9 mouse cellular contexts compared by ENCODE assay signal in genomic region chr3:127827123-127827522, GRCm38 (mm10). TPM values are rescaled to one million over a fixed set of nuclear protein-coding genes. Genes with fewer than 3 reads are reported as not detected.
DNase-seq lines count a peak whose midpoint lies in the region; ATAC-seq and TF ChIP-seq lines count a peak whose summit lies in the region.
"Had no signal": no experiment of that assay in that cellular context is flagged by ENCODE, and none has a peak within 500 bp of the region (broad histone marks: within the 10 kb centered on the region; RNA-seq: fewer than 3 reads in every experiment).

No protein-coding gene starts in this region.

- no peak for TF ChIP-seq EP300 in liver, embryonic 14.5 days (IDR thresholded peaks at IDR 0.05; ENCODE audit: low read depth)

- H3K4me3 ChIP-seq in liver, embryonic 14.5 days (ENCODE audit: insufficient read depth in 1 of 2, low read depth in 2 of 2, low read length in 2 of 2) = no peak overlapping the region
- H3K4me3 ChIP-seq in hindbrain, embryonic 11.5 days (ENCODE audit: low read depth, low read length) = no peak overlapping the region
- H3K4me3 ChIP-seq in stomach, embryonic 14.5 days (ENCODE audit: low read depth, low read length) = no peak overlapping the region

- no peak overlapping the region for H3K4me2 ChIP-seq in liver, embryonic 14.5 days (ENCODE audit: low read depth)
- H3K4me2 ChIP-seq in hindbrain, embryonic 11.5 days (replicated peaks; ENCODE audit: low read depth, low read length) = no peak overlapping the region
- 0 out of 2 replicates have a peak overlapping the region, but pooled peaks have one; percentile 2 for H3K4me2 ChIP-seq in stomach, embryonic 14.5 days (replicated peaks; ENCODE audit: low read depth, low read length)

- no peak overlapping the region for H3K27ac ChIP-seq in liver, embryonic 14.5 days
- no peak overlapping the region for H3K27ac ChIP-seq in hindbrain, embryonic 11.5 days (ENCODE audit: low read depth, low read length)
- H3K27ac ChIP-seq in stomach, embryonic 14.5 days (ENCODE audit: low read length) = peak overlapping the region; percentile 40; the same call in 1 of the 2 replicates

- intact Hi-C loops in gastrocnemius, postnatal 14 days (cut with DNase I; ENCODE audit: low total_unique reads) = no loop called here

- TF ChIP-seq CTCF in liver, embryonic 14.5 days (IDR thresholded peaks at IDR 0.05; ENCODE audit: low read depth) = no peak

- no peaks in the 10 kb centered on the region; a peak in 2 of 4 replicates for H3K4me1 ChIP-seq in liver, embryonic 14.5 days (replicated peaks; ENCODE audit: control insufficient read depth in 2 of 2, insufficient read depth in 2 of 2, low read length in 1 of 2)
- no peaks in the 10 kb centered on the region for H3K4me1 ChIP-seq in hindbrain, embryonic 11.5 days (replicated peaks; ENCODE audit: control insufficient read depth, insufficient read depth, low read length)
- H3K4me1 ChIP-seq in stomach, embryonic 14.5 days (ENCODE audit: control insufficient read depth, insufficient read depth, low read length) = peaks cover 22% of the 10 kb centered on the region

- H3K36me3 ChIP-seq in liver, embryonic 14.5 days (replicated peaks; ENCODE audit: control insufficient read depth, insufficient read depth, low read depth) = peaks cover 3% of the 10 kb centered on the region; the same call in 1 of the 2 replicates
- H3K36me3 ChIP-seq in hindbrain, embryonic 11.5 days (ENCODE audit: control insufficient read depth, insufficient read depth, low read length) = no peaks in the 10 kb centered on the region
- H3K36me3 ChIP-seq in stomach, embryonic 14.5 days (ENCODE audit: control insufficient read depth, insufficient read depth, low read length) = no peaks in the 10 kb centered on the region

- H3K9me3 ChIP-seq in liver, embryonic 14.5 days (ENCODE audit: control insufficient read depth, low read length) = no peaks in the 10 kb centered on the region
- no peaks in the 10 kb centered on the region for H3K9me3 ChIP-seq in hindbrain, embryonic 11.5 days (ENCODE audit: control insufficient read depth, low read length)
- H3K9me3 ChIP-seq in stomach, embryonic 14.5 days (ENCODE audit: control insufficient read depth, low read depth, low read length) = no peaks in the 10 kb centered on the region

- DNase-seq in liver, embryonic 14.5 days (ENCODE audit: low read depth in 3 of 3, low spot score in 3 of 3) = no peak
- no peak for DNase-seq in liver
- DNase-seq in hindbrain, embryonic 11.5 days (ENCODE audit: low spot score) = peak; percentile 35
- DNase-seq in kidney, postnatal 14 days = peak; percentile 70
- no peak for DNase-seq in gastrocnemius, postnatal 14 days
- DNase-seq in spleen, adult 12 weeks (ENCODE audit: low spot score) = no peak
- DNase-seq in adrenal gland, postnatal 4 days (ENCODE audit: low spot score in 2 of 2) = no peak
- DNase-seq: thymus, adult 2 months had no signal

- WGBS in liver, embryonic 14.5 days (ENCODE audit: insufficient replicate concordance) = 64% methylated on average over 7 of the region's 7 CpGs
- 50% methylated on average over 7 of the region's 7 CpGs for WGBS in hindbrain, embryonic 11.5 days
- 21% methylated on average over 7 of the region's 7 CpGs for WGBS in stomach, embryonic 14.5 days

- no peak overlapping the region for H3K9ac ChIP-seq in liver, embryonic 14.5 days (replicated peaks)
- H3K9ac ChIP-seq in hindbrain, embryonic 11.5 days (ENCODE audit: low read depth, low read length) = no peak overlapping the region
- H3K9ac ChIP-seq in stomach, embryonic 14.5 days (replicated peaks; ENCODE audit: low read depth, low read length) = no peak overlapping the region

- no peaks in the 10 kb centered on the region for H3K27me3 ChIP-seq in liver, embryonic 14.5 days (ENCODE audit: control insufficient read depth, insufficient read depth, low read length)
- H3K27me3 ChIP-seq in hindbrain, embryonic 11.5 days (ENCODE audit: control insufficient read depth, insufficient read depth, low read length) = no peaks in the 10 kb centered on the region
- H3K27me3 ChIP-seq in stomach, embryonic 14.5 days (ENCODE audit: control insufficient read depth, insufficient read depth, low read length) = no peaks in the 10 kb centered on the region

- 0 out of 2 replicates have a peak, but pooled peaks have one; percentile 26 for ATAC-seq in liver, embryonic 14.5 days (ENCODE audit: insufficient read depth)
- no peak for ATAC-seq in hindbrain, embryonic 11.5 days (ENCODE audit: low FRiP score)
- ATAC-seq in stomach, embryonic 14.5 days (ENCODE audit: insufficient number of reproducible peaks, insufficient read depth, low FRiP score, low read depth) = peak; percentile 82; the same call in 1 of the 2 replicates

RNA-seq across cellular contexts. Expression of gene Ap1ar, which starts 10.2 kb away (rescaled TPM):
- 15.3 and 23.6 TPM in 2 replicates for polyA plus RNA-seq in liver, embryonic 14.5 days (2012; rRNA removed)
- polyA plus RNA-seq in liver, embryonic 14.5 days (2014; fragmentation: Nextera tagmentation; extraction: Ambion mirVana) = 12.4 and 15.7 TPM in 2 replicates
- 71.9 and 77.9 TPM in 2 replicates for polyA plus RNA-seq in hindbrain, embryonic 11.5 days (2014; fragmentation: Nextera tagmentation; extraction: Ambion mirVana)
- 56.8 and 62.3 TPM in 2 replicates for polyA plus RNA-seq in stomach, embryonic 14.5 days (2014; fragmentation: Nextera tagmentation; extraction: Ambion mirVana)
- total RNA-seq in gastrocnemius, postnatal 14 days (2021) = 10 to 100 TPM; 15.3 to 16.4 TPM
- total RNA-seq in adrenal gland, postnatal 4 days (2021) = 10 to 100 TPM; 31.3 to 40.7 TPM

RNA-seq across cellular contexts. Expression of gene Tifa, which starts 37.5 kb away (rescaled TPM):
- polyA plus RNA-seq in liver, embryonic 14.5 days (2012; rRNA removed) = 5.4 and 8.6 TPM in 2 replicates
- polyA plus RNA-seq in liver, embryonic 14.5 days (2014; fragmentation: Nextera tagmentation; extraction: Ambion mirVana) = 15.2 and 15.9 TPM in 2 replicates
- polyA plus RNA-seq in hindbrain, embryonic 11.5 days (2014; fragmentation: Nextera tagmentation; extraction: Ambion mirVana) = 4.5 and 4.7 TPM in 2 replicates
- 4.5 and 6.1 TPM in 2 replicates for polyA plus RNA-seq in stomach, embryonic 14.5 days (2014; fragmentation: Nextera tagmentation; extraction: Ambion mirVana)
- total RNA-seq in gastrocnemius, postnatal 14 days (2021) = 1 to 10 TPM; 1.4 to 1.5 TPM
- total RNA-seq in adrenal gland, postnatal 4 days (2021) = 1 to 10 TPM; 4.8 to 6.6 TPM

RNA-seq across cellular contexts. Expression of gene Alpk1, which starts 46.8 kb away (rescaled TPM):
- polyA plus RNA-seq in liver, embryonic 14.5 days (2012; rRNA removed) = 0.38 and 0.59 TPM in 2 replicates
- polyA plus RNA-seq in liver, embryonic 14.5 days (2014; fragmentation: Nextera tagmentation; extraction: Ambion mirVana) = 0.19 and 0.37 TPM in 2 replicates
- polyA plus RNA-seq in hindbrain, embryonic 11.5 days (2014; fragmentation: Nextera tagmentation; extraction: Ambion mirVana) = 1.2 and 1.3 TPM in 2 replicates
- polyA plus RNA-seq in stomach, embryonic 14.5 days (2014; fragmentation: Nextera tagmentation; extraction: Ambion mirVana) = 2.9 and 3.5 TPM in 2 replicates
- total RNA-seq in gastrocnemius, postnatal 14 days (2021) = 1 to 10 TPM in 1 of 2 experiments, under 1 TPM in 1; 0.93 to 1.7 TPM
- total RNA-seq in adrenal gland, postnatal 4 days (2021) = 10 to 100 TPM in 1 of 2 experiments, 1 to 10 TPM in 1; 8.4 to 10.0 TPM

Comparison
In these comparisons a context has a peak if more than half of its experiments do, and no peak if none do; other contexts are left out.
1. DNase-seq: peak in hindbrain, embryonic 11.5 days (single experiment) and kidney, postnatal 14 days (single experiment); none in liver, embryonic 14.5 days (0 of 3), liver (single experiment), gastrocnemius, postnatal 14 days (single experiment), spleen, adult 12 weeks (single experiment) and adrenal gland, postnatal 4 days (0 of 2).